Mouse (Mus musculus) liver, adult (tissue): ENCODE measurements around the gene Limch1.

Experiments
- GATA4 ChIP-seq: IDR thresholded peaks from 2 replicates; pipeline ENCODE4 v1.6.1; 2014; ENCODE audit warnings: mild to moderate bottlenecking, low read length; ENCODE audit not compliant: insufficient replicate concordance

Gene Limch1

GRCm38 (mm10) chr5:67106261-67106660 is 360.6 kb downstream of the Limch1 start:
- TF ChIP-seq GATA4, result no peak
